Mouse (Mus musculus) CH12.LX (cell line): ENCODE results near the gene Mettl7b.

Experiments used
- BHLHE40 ChIP-seq: IDR thresholded peaks from 2 replicates; pipeline ENCODE4 v1.6.1; 2011; ENCODE audit warnings: mild to moderate bottlenecking, low read depth, low read length, improper control_type of control experiment
- CTCF ChIP-seq, 2 experiments: IDR thresholded peaks in 1 of 2; conservative IDR thresholded peaks in 1 of 2; 2 replicates each; pipeline ENCODE4 v1.5.1; 2011 to 2012; ENCODE audit warnings: low read depth in 2 of 2, low read length in 2 of 2, improper control_type of control experiment in 1 of 2, inconsistent platforms in 1 of 2, mild to moderate bottlenecking in 1 of 2, moderate library complexity in 1 of 2
- ETS1 ChIP-seq: conservative IDR thresholded peaks from 2 replicates; pipeline ENCODE4 v1.6.1; 2012; ENCODE audit warnings: low read depth, mild to moderate bottlenecking, inconsistent platforms, low read length, improper control_type of control experiment, moderate library complexity

- TF ChIP-seq CTCF (conservative IDR thresholded peaks at IDR 0.05 in 1 of 2, IDR thresholded peaks at IDR 0.05 in 1 of 2; ENCODE audit: low read depth in 2 of 2, low read length in 2 of 2): no peak
- no peak for TF ChIP-seq BHLHE40
- TF ChIP-seq ETS1: no peak
Measured at GRCm38 (mm10) chr10:128921251-128921650, 39.5 kb downstream of the Mettl7b start.
